Mouse (Mus musculus): Measurements from ENCODE around the gene Amotl2. TPM values are rescaled to one million over a fixed set of nuclear protein-coding genes. Genes with fewer than 3 reads are reported as not detected.

Gene Amotl2
- polyA plus RNA-seq, 1 experiment from 2014 or later, result 69.9 TPM

DNA sequence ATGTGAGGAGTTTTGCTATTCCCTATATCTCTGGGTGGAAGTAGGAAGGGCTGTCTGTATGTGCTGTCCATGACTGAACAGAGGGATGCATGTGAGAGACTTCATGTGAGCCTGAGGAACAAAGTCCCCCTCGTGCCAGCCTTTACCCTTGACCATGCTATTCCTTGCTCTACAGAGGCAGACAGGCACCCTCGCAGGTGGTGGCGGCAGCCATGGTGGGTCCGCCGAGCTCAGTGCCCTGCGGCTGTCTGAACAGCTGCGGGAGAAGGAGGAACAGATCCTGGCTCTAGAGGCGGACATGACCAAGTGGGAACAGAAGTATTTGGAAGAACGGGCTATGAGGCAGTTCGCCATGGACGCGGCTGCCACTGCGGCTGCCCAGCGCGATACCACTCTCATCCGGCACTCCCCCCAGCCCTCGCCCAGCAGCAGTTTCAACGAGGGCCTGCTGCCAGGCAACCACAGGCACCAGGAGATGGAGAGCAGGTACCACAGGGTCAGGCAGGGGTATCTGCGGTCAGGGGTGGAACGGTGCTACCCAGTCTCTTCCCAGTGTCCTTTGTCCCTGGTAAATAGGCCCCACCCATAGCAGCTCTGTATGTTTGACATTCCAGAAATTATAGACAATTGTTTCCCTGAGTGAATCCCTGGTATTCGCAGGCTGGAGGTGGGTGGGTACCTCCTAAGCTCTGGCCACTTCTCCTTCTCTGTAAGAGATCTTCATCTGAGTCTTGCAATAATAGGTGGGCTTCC, 12.8 kb downstream of the Amotl2 start:
- Histone ChIP-seq H3K4me3 (no peak overlapping the region), H3K27me3 (no peaks in the 10 kb centered on the region), H3K36me3 (peaks cover 95% of the 10 kb centered on the region), H3K4me2 (replicated peaks) (no peak overlapping the region), H3K9me3 (no peaks in the 10 kb centered on the region), H3K9ac (replicated peaks) (no peak overlapping the region), H3K4me1 (peaks cover 26% of the 10 kb centered on the region), H3K27ac (replicated peaks) (no peak overlapping the region)
- WGBS, result 93% methylated on average over 21 of the region's 21 CpGs
- no peak for ATAC-seq (replicated peaks)

DNA sequence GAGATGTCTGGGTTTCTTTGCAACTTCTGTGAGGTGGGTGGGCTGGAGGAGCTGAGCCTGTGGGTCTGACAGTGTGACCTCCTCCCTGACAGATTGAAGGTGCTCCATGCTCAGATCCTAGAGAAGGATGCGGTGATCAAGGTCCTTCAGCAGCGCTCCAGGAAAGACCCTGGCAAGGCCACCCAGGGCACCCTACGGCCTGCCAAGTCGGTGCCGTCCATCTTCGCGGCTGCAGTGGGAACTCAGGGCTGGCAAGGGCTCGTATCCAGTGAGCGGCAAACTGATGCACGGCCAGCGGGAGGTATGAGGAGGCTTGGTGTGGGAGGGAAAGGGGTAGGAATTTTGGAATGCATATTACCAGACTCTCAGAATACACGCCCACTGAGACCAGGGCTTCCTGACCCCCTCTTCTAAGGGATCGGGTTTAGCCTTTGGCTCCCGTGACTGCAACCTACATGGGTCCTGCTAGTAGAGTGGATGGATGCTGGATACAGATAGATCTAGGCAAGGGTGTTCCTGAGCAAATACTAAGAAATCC, 13.5 kb downstream of the Amotl2 start:
- no peaks in the 10 kb centered on the region for H3K27me3 ChIP-seq

DNA sequence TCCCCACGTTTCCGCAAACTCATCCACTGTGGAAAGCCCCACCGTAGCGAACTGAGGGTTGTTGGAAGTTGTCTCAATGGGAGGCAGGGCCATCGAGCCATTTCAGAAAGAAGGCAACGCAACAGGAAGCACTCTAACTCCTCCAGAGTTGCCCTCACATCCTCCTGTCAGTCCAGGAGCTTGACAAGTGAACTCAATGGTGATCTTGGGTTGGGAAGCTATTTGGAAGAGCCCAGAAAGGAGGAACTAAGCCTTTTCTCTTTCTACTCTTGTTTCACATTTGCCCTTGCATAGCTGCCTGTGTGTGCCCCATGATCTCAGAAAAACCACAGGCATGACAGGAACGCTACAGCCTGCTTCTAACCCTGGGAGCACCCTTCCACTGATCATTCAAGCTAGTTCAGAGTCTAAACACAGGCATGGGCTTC, 14.6 kb downstream of the Amotl2 start:
- Histone ChIP-seq H3K36me3 (peaks cover 78% of the 10 kb centered on the region), H3K9me3 (no peaks in the 10 kb centered on the region), H3K4me1 (peaks cover 8% of the 10 kb centered on the region), H3K27me3 (no peaks in the 10 kb centered on the region), H3K9ac (replicated peaks) (no peak overlapping the region), H3K4me2 (replicated peaks) (no peak overlapping the region), H3K27ac (replicated peaks) (peak overlapping the region; percentile 4; the same call in 1 of the 2 replicates), H3K4me3 (no peak overlapping the region)
- no peak for ATAC-seq (replicated peaks)
- WGBS, result 88% methylated on average over 7 of the region's 7 CpGs

More for the DNA sequence above, 13.5 kb downstream of the Amotl2 start:
- Histone ChIP-seq H3K4me1 (peaks cover 19% of the 10 kb centered on the region), H3K36me3 (peaks cover 88% of the 10 kb centered on the region), H3K9ac (replicated peaks) (no peak overlapping the region), H3K9me3 (no peaks in the 10 kb centered on the region), H3K27ac (replicated peaks) (no peak overlapping the region), H3K4me3 (no peak overlapping the region), H3K4me2 (replicated peaks) (no peak overlapping the region)
- ATAC-seq (replicated peaks), result no peak
- 89% methylated on average over 14 of the region's 14 CpGs for WGBS

DNA sequence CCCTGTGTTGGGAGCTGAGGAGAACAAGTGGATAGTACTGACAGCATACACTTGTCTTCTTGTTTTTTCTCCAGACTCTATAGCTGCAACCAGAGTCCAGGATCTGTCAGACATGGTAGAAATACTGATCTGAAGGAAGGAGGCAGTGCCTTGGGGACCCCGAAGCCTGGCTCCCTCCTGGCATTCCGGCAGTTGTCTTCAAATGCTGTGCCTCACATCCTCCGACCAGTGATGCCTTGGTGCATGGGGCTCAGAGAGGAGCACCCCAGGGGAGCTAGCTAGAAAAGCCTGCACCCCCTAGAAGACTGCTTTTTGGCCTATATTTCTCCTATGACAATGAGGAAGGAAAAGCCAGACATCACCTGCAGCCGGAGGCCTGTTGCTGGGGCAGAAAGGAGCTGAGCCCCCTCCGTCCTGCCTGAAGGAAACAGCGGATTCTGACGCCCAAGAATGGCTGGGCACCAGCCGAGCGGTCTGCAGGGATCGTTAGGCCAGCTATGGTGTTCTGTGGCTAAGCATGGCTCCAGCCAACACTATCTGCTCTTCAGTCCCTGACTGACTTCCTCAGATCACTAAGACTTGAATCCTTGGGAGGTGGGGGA, 15.2 kb downstream of the Amotl2 start:
- no peak overlapping the region for H3K9ac ChIP-seq (replicated peaks)
- no peak for ATAC-seq (replicated peaks)
- peaks cover 2% of the 10 kb centered on the region; the same call in 1 of the 2 replicates for H3K4me1 ChIP-seq
- H3K27ac ChIP-seq (replicated peaks), result peak overlapping the region; percentile 4; the same call in 1 of the 2 replicates
- 81% methylated on average over 10 of the region's 10 CpGs for WGBS
- H3K4me3 ChIP-seq, result no peak overlapping the region
- peaks cover 74% of the 10 kb centered on the region for H3K36me3 ChIP-seq
- H3K27me3 ChIP-seq, result no peaks in the 10 kb centered on the region
- H3K9me3 ChIP-seq, result no peaks in the 10 kb centered on the region
- H3K4me2 ChIP-seq (replicated peaks), result no peak overlapping the region

DNA sequence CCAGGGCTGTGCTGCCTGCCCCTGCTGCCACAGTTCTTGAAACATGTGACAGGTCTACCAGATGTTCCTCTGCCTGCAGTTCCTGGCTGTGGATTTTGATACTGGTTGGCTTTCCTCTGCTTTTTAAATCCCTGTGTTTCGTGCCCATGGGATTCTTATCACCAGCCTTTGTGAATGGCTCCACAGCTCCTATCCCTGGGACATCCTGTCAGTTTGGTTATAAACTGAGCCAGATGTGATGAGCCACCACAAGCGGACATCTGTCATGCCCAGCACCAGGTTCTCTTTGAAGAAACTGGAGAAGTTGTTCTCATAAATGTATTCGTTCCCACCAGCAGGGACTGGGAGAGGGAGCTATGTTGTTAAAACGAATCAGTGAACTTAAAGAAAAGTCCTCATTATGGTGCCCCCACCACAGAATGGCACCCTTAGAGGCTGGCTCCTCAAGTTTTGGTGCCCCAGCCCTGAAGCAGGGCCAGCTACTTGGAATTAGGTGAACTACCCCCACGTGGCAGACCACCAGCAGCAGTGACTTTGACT, 15.9 kb downstream of the Amotl2 start:
- Histone ChIP-seq H3K9me3 (no peaks in the 10 kb centered on the region), H3K4me2 (replicated peaks) (no peak overlapping the region), H3K4me3 (no peak overlapping the region), H3K36me3 (peaks cover 67% of the 10 kb centered on the region), H3K27ac (replicated peaks) (0 out of 2 replicates have a peak overlapping the region, but pooled peaks have one; percentile 4), H3K9ac (replicated peaks) (no peak overlapping the region), H3K4me1 (no peaks in the 10 kb centered on the region), H3K27me3 (no peaks in the 10 kb centered on the region)
- WGBS, result 75% methylated on average over 5 of the region's 5 CpGs
- ATAC-seq (replicated peaks), result no peak

DNA sequence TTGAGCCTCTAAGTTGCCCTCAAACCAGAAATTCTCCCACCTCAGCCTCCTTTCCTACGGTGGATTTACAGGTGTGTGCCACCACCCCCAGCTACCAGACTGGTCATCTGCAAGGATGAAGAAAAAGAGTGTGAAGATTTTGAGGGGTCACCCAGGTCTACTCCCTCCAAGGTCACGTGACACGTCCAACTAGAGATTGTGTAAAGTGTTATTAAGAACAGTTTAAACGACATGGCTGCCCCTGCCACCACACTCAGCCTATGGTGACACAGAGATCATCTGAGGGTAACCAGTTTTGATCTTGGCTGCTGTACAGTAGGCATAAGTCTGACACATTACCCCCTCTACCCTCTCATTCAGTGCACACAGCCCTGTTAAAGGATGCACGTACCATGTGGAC, 17.0 kb downstream of the Amotl2 start:
- no peak for ATAC-seq (replicated peaks)
- Histone ChIP-seq H3K4me2 (replicated peaks) (no peak overlapping the region), H3K27me3 (no peaks in the 10 kb centered on the region), H3K9ac (replicated peaks) (no peak overlapping the region), H3K27ac (replicated peaks) (no peak overlapping the region), H3K36me3 (peaks cover 56% of the 10 kb centered on the region), H3K4me3 (no peak overlapping the region), H3K9me3 (no peaks in the 10 kb centered on the region), H3K4me1 (no peaks in the 10 kb centered on the region)
- WGBS, result 90% methylated on average over 5 of the region's 5 CpGs

DNA sequence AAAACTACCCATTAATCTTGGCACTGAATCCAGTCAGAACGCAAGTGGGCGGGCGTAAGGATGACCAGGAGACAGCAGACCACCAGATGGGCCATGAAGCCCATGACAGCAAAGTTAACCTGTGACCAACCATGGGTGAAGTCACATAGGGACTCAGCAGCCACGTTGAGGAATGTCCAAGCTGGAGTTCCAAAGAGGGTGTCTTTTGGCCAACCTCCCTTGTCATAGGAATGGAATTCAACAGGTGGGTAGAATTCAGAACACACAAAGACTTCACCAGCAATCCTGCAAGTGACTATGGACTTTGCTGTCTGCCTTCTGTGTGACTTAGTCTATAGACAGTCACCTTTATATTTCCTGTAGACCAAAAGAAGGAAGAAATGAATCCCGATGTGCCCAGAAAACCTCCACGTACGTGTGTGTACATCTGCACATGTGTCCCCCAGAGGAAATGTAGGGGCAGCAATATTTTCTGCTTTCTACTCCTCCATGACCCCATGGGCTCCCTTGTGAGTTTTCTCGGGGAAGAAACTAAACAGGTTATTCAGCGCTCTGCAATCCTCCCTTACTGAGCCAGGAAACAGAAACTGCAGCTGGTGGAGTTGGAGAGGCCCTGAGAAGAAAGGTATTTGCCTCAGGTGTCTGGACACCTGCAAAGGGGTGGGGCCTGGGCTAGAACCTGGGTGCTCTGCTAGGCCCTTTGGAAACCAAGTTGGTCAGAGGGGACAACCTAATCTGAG, 17.7 kb downstream of the Amotl2 start:
- H3K27me3 ChIP-seq, result no peaks in the 10 kb centered on the region
- no peaks in the 10 kb centered on the region for H3K9me3 ChIP-seq
- peaks cover 49% of the 10 kb centered on the region for H3K36me3 ChIP-seq
- 84% methylated on average over 9 of the region's 9 CpGs for WGBS
- no peak for ATAC-seq (replicated peaks)
- H3K4me3 ChIP-seq, result no peak overlapping the region
- no peak overlapping the region for H3K9ac ChIP-seq (replicated peaks)
- H3K4me2 ChIP-seq (replicated peaks), result no peak overlapping the region
- H3K27ac ChIP-seq (replicated peaks), result no peak overlapping the region
- H3K4me1 ChIP-seq, result no peaks in the 10 kb centered on the region

DNA sequence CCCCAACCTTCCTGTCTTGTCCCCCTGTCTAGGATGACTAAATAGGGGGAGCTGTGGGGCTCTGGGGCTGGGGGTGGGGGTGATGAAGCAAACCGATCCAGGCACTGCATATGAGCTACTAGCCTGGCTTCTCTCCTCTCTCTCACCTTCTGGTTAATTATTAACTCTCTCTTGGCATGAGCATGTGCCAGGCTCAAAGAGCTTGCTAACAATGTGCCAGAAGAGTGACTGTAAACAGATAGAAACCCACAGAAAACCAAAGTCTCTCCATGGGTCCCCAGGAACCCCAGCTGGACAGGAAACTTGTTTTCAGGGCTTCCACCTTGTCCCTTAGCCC, 18.2 kb downstream of the Amotl2 start:
- Histone ChIP-seq H3K4me2 (replicated peaks) (no peak overlapping the region), H3K4me3 (no peak overlapping the region), H3K36me3 (peaks cover 44% of the 10 kb centered on the region), H3K27ac (replicated peaks) (no peak overlapping the region), H3K4me1 (no peaks in the 10 kb centered on the region), H3K9ac (replicated peaks) (no peak overlapping the region), H3K27me3 (no peaks in the 10 kb centered on the region), H3K9me3 (no peaks in the 10 kb centered on the region)
- no peak for ATAC-seq (replicated peaks)
- 50% methylated on average over 1 of the region's 1 CpGs for WGBS

DNA sequence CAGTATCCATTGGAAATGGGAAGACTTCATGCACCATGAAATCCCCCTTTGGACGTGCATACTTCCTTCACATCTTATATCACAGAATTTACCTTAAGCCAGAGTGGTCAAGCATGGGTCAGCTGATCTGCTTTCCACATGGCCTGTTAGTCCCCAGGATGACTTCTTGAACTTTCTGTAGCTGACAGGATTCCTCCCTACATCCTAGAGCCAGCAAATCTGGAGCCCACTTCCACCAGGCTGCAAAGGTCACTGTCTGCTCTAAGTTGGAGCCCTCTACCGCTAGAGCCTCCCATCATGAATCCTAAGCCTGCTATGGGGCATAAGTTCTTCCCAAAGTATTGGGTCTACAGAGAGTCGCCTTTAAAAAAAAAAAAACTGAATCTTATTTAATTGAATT, 18.8 kb downstream of the Amotl2 start:
- Histone ChIP-seq H3K36me3 (peaks cover 38% of the 10 kb centered on the region), H3K9me3 (no peaks in the 10 kb centered on the region), H3K4me3 (no peak overlapping the region), H3K4me2 (replicated peaks) (no peak overlapping the region), H3K27me3 (no peaks in the 10 kb centered on the region), H3K27ac (replicated peaks) (no peak overlapping the region), H3K4me1 (no peaks in the 10 kb centered on the region), H3K9ac (replicated peaks) (no peak overlapping the region)
- 93% methylated on average over 3 of the region's 3 CpGs for WGBS
- ATAC-seq (replicated peaks), result no peak

DNA sequence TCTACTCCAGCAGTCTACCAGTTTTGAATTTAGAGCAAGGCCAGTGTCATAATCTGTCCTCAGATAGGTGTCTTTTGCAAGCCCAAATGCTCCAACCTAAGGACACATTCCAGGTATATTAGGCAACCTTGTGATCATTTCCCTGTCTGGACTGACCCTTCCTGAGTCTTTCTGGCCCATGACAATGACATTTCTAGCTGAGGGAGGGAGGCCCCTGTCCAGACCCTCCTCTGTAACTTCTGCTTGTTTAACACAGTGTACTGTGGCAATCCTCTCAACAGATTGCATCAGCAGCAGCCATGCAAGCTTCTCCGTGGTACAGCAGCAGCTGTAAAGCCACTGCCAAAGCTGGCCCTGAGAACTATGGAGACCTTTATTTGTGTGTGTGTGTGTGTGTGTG, 19.5 kb downstream of the Amotl2 start:
- WGBS, result 43% methylated on average over 1 of the region's 1 CpGs
- no peak overlapping the region for H3K4me3 ChIP-seq

DNA sequence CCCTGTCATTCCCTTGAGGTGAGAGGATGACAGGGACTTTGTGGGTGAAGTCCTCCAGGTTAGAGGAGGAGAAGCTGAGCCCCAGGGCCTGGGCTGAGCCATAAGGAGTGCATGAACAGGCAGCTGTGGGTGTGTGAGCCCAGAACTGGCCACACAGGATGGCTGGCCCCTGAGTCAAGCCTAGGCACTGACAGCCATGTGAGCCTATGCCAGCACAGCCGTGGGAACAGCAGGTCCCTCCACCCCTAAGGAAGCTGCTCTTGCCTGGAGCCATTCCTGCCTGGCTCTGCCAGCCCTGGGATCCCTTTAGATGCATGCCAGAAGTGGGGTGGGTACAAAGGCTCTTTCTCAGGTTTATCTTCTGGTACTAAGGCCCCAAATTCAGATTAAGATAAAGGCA, 20.9 kb downstream of the Amotl2 start:
- Histone ChIP-seq H3K4me1 (no peaks in the 10 kb centered on the region), H3K9me3 (no peaks in the 10 kb centered on the region), H3K9ac (replicated peaks) (no peak overlapping the region), H3K27me3 (no peaks in the 10 kb centered on the region), H3K36me3 (peaks cover 17% of the 10 kb centered on the region), H3K4me2 (replicated peaks) (no peak overlapping the region), H3K27ac (replicated peaks) (no peak overlapping the region), H3K4me3 (no peak overlapping the region)
- ATAC-seq (replicated peaks), result no peak
- WGBS, result 30% methylated on average over 1 of the region's 1 CpGs

More for the DNA sequence above, 19.5 kb downstream of the Amotl2 start:
- H3K27me3 ChIP-seq, result no peaks in the 10 kb centered on the region
- H3K36me3 ChIP-seq, result peaks cover 31% of the 10 kb centered on the region
- no peaks in the 10 kb centered on the region for H3K4me1 ChIP-seq
- H3K9ac ChIP-seq (replicated peaks), result no peak overlapping the region
- no peak overlapping the region for H3K4me2 ChIP-seq (replicated peaks)
- H3K27ac ChIP-seq (replicated peaks), result no peak overlapping the region
- ATAC-seq (replicated peaks), result no peak
- no peaks in the 10 kb centered on the region for H3K9me3 ChIP-seq

DNA sequence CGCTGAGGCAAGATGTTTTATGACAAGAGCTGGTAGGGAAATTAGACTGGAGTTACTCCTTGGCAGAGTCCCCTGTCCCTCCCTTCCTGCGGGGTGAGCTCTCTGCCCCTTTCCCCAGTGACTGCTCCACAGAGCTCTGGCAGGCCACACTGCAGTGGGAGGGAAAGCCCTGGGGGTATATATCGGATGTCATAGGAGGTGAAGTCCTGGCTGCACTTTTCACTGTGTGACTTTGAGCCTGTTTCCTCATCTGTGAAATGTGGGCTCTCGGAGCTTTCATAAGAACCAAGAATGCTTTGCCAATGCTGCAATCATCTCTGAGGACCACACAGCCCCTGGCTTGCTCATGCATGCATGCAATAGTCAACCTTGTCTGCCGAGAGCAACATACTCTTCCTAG, 30.3 kb downstream of the Amotl2 start:
- Histone ChIP-seq H3K27me3 (no peaks in the 10 kb centered on the region), H3K36me3 (no peaks in the 10 kb centered on the region), H3K9ac (replicated peaks) (no peak overlapping the region), H3K27ac (replicated peaks) (no peak overlapping the region), H3K4me3 (no peak overlapping the region), H3K4me2 (replicated peaks) (no peak overlapping the region), H3K4me1 (no peaks in the 10 kb centered on the region), H3K9me3 (no peaks in the 10 kb centered on the region)
- WGBS, result 70% methylated on average over 5 of the region's 5 CpGs
- no peak for ATAC-seq (replicated peaks)
